In genomic region chr10:13552646-13553497, GRCm38 (mm10) we compare ENCODE assay signal across 8 mouse cellular contexts. TPM values are rescaled to one million over a fixed set of nuclear protein-coding genes. Genes with fewer than 3 reads are reported as not detected.
DNase-seq lines count a peak whose midpoint lies in the region; ATAC-seq lines count a peak whose summit lies in the region.

TSS of gene Adat2 (plus strand) at chr10:13552894.
TSS of gene Pex3 (minus strand) at chr10:13553142.

- 1% methylated on average over 51 of the region's 51 CpGs for WGBS in forebrain, embryonic 10.5 days
- WGBS in heart, embryonic 16.5 days = under 1% methylated on average over 51 of the region's 51 CpGs
- under 1% methylated on average over 51 of the region's 51 CpGs for WGBS in liver, embryonic 15.5 days (ENCODE audit: insufficient replicate concordance)
- WGBS in neural tube, embryonic 12.5 days = under 1% methylated on average over 51 of the region's 51 CpGs

- ATAC-seq in CD4-positive, CD25-positive, alpha-beta regulatory T cell, adult 4 months = peak; percentile 97
- ATAC-seq in heart, embryonic 16.5 days (replicated peaks; ENCODE audit: extremely low read depth, insufficient read depth, low FRiP score) = peak; percentile 97
- ATAC-seq in liver, embryonic 15.5 days (ENCODE audit: insufficient read depth) = peak; percentile 96
- ATAC-seq in neural tube, embryonic 12.5 days (ENCODE audit: low FRiP score, low read depth) = peak; percentile 96

- peak; percentile 81 for DNase-seq in c-Kit-negative CD71-positive TER-119-positive erythroid progenitor cells, embryonic 14.5 days (ENCODE audit: low read depth, low spot score)
- peak; percentile 90 for DNase-seq in forebrain, embryonic 10.5 days (ENCODE audit: extremely low spot score, low spot score)
- DNase-seq in kidney, postnatal 36 days = peak; percentile 89 to 92
- DNase-seq in telencephalon, adult 2 months (ENCODE audit: low read depth, low spot score) = peak; percentile 86

- peak within 1 kb of the TSS; percentile 89 for H3K27ac ChIP-seq in forebrain, embryonic 10.5 days
- peak within 1 kb of the TSS; percentile 86 for H3K27ac ChIP-seq in heart, embryonic 16.5 days (ENCODE audit: low read length)
- peak within 1 kb of the TSS; percentile 86 for H3K27ac ChIP-seq in liver, embryonic 15.5 days (replicated peaks)
- 0 out of 2 replicates have a peak within 1 kb of the TSS, but pooled peaks have one; percentile 28 for H3K27ac ChIP-seq in neural tube, embryonic 12.5 days

- peak within 1 kb of the TSS; percentile 79 for H3K4me3 ChIP-seq in forebrain, embryonic 10.5 days
- H3K4me3 ChIP-seq in heart, embryonic 16.5 days (ENCODE audit: low read length) = peak within 1 kb of the TSS; percentile 94
- peak within 1 kb of the TSS; percentile 69 for H3K4me3 ChIP-seq in liver, embryonic 15.5 days (replicated peaks)
- peak within 1 kb of the TSS; percentile 58 for H3K4me3 ChIP-seq in neural tube, embryonic 12.5 days

- H3K4me2 ChIP-seq in heart, embryonic 16.5 days (ENCODE audit: low read depth, low read length) = peak within 1 kb of the TSS; percentile 85
- peak within 1 kb of the TSS; percentile 77 for H3K4me2 ChIP-seq in liver, embryonic 15.5 days
- H3K4me2 ChIP-seq in neural tube, embryonic 12.5 days (replicated peaks) = peak within 1 kb of the TSS; percentile 77

- H3K36me3 ChIP-seq in forebrain, embryonic 10.5 days (replicated peaks) = peaks cover 8% of the 10 kb centered on the region; the same call in 1 of the 2 replicates
- peaks cover 6% of the 10 kb centered on the region; the same call in 1 of the 2 replicates for H3K36me3 ChIP-seq in heart, embryonic 16.5 days (ENCODE audit: control insufficient read depth, insufficient read depth)
- 0 out of 2 replicates have a peak, but pooled peaks cover 8% of the 10 kb centered on the region for H3K36me3 ChIP-seq in liver, embryonic 15.5 days (replicated peaks)
- H3K36me3 ChIP-seq in neural tube, embryonic 12.5 days = no peaks in the 10 kb centered on the region

- H3K27me3 ChIP-seq in forebrain, embryonic 10.5 days (ENCODE audit: poor library complexity, severe bottlenecking) = no peaks in the 10 kb centered on the region
- no peaks in the 10 kb centered on the region for H3K27me3 ChIP-seq in heart, embryonic 16.5 days (ENCODE audit: control insufficient read depth, insufficient read depth, low read length)
- H3K27me3 ChIP-seq in liver, embryonic 15.5 days = no peaks in the 10 kb centered on the region
- H3K27me3 ChIP-seq in neural tube, embryonic 12.5 days (replicated peaks) = no peaks in the 10 kb centered on the region

- H3K9ac ChIP-seq in heart, embryonic 16.5 days (ENCODE audit: low read length) = peak within 1 kb of the TSS; percentile 92
- H3K9ac ChIP-seq in liver, embryonic 15.5 days = peak within 1 kb of the TSS; percentile 76
- peak within 1 kb of the TSS; percentile 61 for H3K9ac ChIP-seq in neural tube, embryonic 12.5 days

- H3K9me3 ChIP-seq in forebrain, embryonic 10.5 days = no peaks in the 10 kb centered on the region
- H3K9me3 ChIP-seq in heart, embryonic 16.5 days (replicated peaks; ENCODE audit: control insufficient read depth, low read length) = no peaks in the 10 kb centered on the region
- no peaks in the 10 kb centered on the region for H3K9me3 ChIP-seq in liver, embryonic 15.5 days (replicated peaks)
- no peaks in the 10 kb centered on the region for H3K9me3 ChIP-seq in neural tube, embryonic 12.5 days

- peaks cover 14% of the 10 kb centered on the region for H3K4me1 ChIP-seq in forebrain, embryonic 10.5 days
- peaks cover 11% of the 10 kb centered on the region for H3K4me1 ChIP-seq in heart, embryonic 16.5 days (ENCODE audit: control insufficient read depth, insufficient read depth, low read length)
- peaks cover 17% of the 10 kb centered on the region for H3K4me1 ChIP-seq in liver, embryonic 15.5 days (replicated peaks)
- peaks cover 9% of the 10 kb centered on the region; the same call in 1 of the 2 replicates for H3K4me1 ChIP-seq in neural tube, embryonic 12.5 days

RNA-seq across cellular contexts. Expression of gene Adat2, which starts in this region (rescaled TPM):
- 1 to 10 TPM; 2.4 to 2.8 TPM for polyA plus RNA-seq in CD4-positive, CD25-positive, alpha-beta regulatory T cell, adult 4 months (2017; shearing (Covaris generic))
- 5.0 and 6.0 TPM in 2 replicates for polyA plus RNA-seq in forebrain, embryonic 10.5 days (2016; fragmentation: Nextera tagmentation; extraction: Ambion mirVana)
- polyA plus RNA-seq in heart, embryonic 16.5 days (2015; fragmentation: Nextera tagmentation; extraction: Ambion mirVana) = 2.4 TPM in 2 replicates
- polyA plus RNA-seq in liver, embryonic 15.5 days (2015; fragmentation: Nextera tagmentation; extraction: Ambion mirVana) = 1.9 and 2.0 TPM in 2 replicates
- 3.2 and 3.5 TPM in 2 replicates for polyA plus RNA-seq in neural tube, embryonic 12.5 days (2016; fragmentation: Nextera tagmentation; extraction: Ambion mirVana)

RNA-seq across cellular contexts. Expression of gene Pex3, which starts in this region (rescaled TPM):
- polyA plus RNA-seq in CD4-positive, CD25-positive, alpha-beta regulatory T cell, adult 4 months (2017; shearing (Covaris generic)) = 10 to 100 TPM; 28.5 to 29.6 TPM
- 16.3 and 18.5 TPM in 2 replicates for polyA plus RNA-seq in forebrain, embryonic 10.5 days (2016; fragmentation: Nextera tagmentation; extraction: Ambion mirVana)
- polyA plus RNA-seq in heart, embryonic 16.5 days (2015; fragmentation: Nextera tagmentation; extraction: Ambion mirVana) = 19.3 and 23.2 TPM in 2 replicates
- 8.4 and 8.9 TPM in 2 replicates for polyA plus RNA-seq in liver, embryonic 15.5 days (2015; fragmentation: Nextera tagmentation; extraction: Ambion mirVana)
- 21.1 and 27.4 TPM in 2 replicates for polyA plus RNA-seq in neural tube, embryonic 12.5 days (2016; fragmentation: Nextera tagmentation; extraction: Ambion mirVana)

Comparison
In these comparisons a context has a peak if more than half of its experiments do, and no peak if none do; other contexts are left out.
1. Peak in every context shown above with its lines: DNase-seq, ATAC-seq, H3K4me3 ChIP-seq and H3K27ac ChIP-seq.
2. H3K27ac ChIP-seq: peak in every context shown above with its lines; median percentile 89 in forebrain, embryonic 10.5 days; 86 in heart, embryonic 16.5 days; 86 in liver, embryonic 15.5 days; 28 in neural tube, embryonic 12.5 days.